Mouse (Mus musculus) right cerebral cortex, postnatal 25 days (tissue): Measurements from ENCODE around the gene Gm20388.

Source experiments
- DNase-seq: peaks from one replicate; pipeline ENCODE4 v3.0.0; 2022

Gm20388 gene

DNA sequence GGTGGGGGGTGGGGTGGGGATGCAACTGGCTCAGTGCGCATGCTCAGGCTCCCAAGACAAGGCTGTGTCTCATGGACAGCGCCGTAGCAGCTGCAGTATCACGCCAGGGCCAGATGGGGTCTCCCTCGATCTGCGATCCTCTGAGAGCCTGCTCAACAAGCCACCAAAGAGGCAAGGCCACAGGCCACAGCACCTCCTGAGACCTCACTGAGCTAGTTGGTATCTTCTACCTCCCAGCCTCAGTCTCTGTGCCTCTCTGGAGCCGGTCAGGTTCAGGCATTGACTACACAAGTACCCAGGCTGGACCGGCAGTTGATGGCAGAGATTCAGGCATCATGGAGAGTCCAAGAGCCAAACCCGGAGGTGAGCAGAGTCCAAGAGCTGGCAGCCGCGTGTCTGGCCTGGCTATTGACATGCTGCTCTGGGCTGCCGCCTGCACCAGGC, 1807.4 kb downstream of the Gm20388 start:
- DNase-seq = peak; percentile 90

- DNase-seq = no peak
Measured at GRCm38 (mm10) chr8:121718925-121719324, 1808.3 kb downstream of the Gm20388 start.

DNA sequence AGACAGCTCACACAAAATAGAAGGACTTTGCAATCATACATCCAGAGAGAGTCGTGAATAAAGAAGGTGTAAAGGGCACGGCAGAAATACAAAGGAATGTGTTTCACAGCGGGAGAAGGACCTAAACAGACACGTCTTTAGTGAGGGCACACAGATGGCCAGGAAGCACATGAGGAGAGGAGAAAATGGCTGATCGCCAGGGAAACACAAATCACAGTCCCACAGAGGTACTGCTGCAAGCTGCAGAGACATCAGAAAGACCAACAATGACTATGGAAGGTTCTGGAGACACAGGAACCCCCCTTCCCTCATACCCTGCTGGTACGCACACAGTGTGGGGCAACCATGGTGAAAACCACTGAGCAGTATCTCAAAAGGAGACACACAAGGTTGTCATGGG, 1810.4 kb downstream of the Gm20388 start:
- no peak for DNase-seq

GRCm38 (mm10) chr8:121723846-121724245, 1813.2 kb downstream of the Gm20388 start:
- no peak for DNase-seq

DNA sequence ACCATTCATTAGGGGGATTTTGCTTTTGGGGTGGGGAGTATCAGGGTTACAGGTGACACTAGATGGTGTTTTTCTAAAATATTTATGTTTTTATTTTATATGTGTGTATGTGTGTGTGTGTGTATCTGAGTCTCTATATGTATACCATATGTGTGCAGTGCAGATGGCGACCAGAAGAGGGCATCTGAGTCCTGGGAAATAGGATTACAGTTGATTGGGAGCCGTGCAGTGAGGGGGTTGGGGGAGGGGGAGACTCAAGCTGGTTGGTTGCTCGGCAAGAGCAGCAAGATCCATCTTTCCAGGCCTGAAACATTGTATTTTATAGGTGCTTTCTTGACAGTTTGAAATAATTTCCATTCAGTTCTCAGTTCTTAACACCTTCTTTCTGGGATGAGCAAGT, 1816.5 kb downstream of the Gm20388 start:
- DNase-seq = no peak

- DNase-seq = no peak
Measured at GRCm38 (mm10) chr8:121729323-121729722, 1818.7 kb downstream of the Gm20388 start, which contains the start of gene Jph3. Gene Jph3, plus strand, starts transcription at chr8:121729623.

DNA sequence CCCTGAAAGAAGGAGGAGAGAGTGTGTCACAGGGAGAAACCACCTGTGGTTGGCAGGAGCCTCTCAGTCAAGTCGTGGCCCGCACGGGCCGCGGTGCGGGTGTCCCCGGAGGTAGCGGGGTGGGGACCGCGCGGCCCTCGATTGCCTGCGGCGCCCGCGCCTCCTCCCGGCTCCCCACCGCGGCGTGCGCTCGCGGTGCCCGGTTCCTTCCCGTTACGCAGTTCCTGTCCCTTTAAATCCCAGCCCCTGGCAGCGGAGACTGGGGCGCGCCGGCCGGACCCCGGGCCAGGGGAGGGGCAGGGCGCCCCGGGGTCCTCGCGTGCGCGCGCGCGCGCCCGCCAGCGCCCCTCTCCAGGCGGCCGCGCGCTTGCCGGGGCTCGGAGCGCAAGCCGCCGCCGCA, 1819.1 kb downstream of the Gm20388 start:
- DNase-seq = no peak

DNA sequence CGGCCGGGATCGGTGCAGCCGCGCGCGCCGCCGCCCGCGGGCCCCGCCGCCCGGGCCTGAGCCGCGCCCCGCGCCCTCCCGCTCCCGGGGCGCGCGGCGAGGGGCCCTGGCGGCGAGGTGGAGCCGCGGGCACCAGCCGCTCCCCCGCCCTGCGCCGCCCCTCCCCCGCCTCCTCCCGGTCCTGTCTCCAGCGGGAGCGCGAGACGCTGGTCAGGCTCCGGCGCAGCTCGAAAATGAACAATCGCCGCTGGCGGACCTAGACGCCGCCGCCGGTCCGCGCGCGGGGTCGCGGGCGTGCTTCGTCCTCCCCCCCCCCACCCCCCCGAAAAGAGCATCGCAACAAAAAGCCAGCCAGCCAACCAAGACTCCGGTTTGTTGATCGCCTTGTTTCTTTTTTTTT, 1819.5 kb downstream of the Gm20388 start:
- no peak for DNase-seq

- DNase-seq = peak; percentile 49
Measured at GRCm38 (mm10) chr8:121730646-121731045, 1820.0 kb downstream of the Gm20388 start.

- no peak for DNase-seq
Measured at GRCm38 (mm10) chr8:121731060-121731459, 1820.4 kb downstream of the Gm20388 start.

DNA sequence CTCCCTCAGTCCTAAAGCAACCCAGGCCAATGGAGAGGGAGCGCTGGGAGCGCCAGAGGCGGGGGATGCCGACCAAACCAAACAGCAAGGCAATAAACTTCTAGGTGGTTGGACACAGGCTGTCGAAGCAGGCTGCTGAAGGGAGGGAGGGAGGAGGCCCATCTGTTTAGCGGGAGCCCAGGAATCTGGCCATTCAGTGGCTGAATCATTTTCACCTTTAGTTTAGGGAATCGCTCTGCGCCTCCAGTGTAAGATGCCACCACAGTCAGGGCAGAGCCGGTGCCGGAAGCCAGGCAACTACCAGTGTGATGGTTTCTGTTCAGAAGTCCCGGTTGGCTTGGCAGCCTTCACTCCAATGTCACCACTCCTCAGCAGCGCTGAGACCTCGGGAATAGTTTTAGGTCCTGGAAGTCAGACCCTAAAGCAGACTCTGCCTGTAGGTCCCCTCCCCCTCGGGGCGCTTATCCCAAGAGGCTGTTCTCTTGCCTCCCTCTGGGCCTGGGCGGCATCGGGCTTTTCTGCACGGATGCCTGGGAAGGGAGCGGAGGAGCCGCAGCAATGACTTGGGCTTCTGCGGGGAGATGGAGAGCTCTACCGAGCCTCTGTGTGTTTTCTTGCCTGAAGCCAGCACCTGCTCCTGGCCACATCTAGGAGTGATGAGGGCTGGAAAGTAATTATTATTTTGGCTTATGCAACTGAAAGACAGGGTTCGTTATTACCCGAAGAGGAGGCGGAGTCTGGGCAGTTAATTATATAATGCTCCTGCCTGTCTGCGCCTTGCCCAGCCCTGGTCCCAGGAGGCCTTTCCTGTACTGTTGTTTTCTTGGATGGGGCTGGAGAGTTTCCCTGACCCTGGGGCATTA, 1821.1 kb downstream of the Gm20388 start:
- peak; percentile 80 for DNase-seq

DNA sequence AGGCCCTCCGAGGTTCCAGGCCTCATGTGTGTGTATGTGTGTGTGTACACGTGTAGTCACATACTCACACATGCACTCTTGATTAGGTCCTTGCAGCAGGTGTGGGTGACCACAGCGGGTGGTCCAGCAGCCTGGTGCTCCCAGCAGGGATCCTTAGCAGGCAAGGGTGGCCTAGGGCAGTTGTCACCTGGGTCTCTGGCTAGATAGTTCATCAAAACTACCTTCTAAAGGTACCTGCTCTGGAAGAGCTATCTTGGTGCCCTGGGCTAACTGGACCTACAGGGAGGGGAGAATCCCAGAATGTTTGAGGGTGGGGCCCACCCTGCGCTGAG, 1821.7 kb downstream of the Gm20388 start:
- no peak for DNase-seq

DNA sequence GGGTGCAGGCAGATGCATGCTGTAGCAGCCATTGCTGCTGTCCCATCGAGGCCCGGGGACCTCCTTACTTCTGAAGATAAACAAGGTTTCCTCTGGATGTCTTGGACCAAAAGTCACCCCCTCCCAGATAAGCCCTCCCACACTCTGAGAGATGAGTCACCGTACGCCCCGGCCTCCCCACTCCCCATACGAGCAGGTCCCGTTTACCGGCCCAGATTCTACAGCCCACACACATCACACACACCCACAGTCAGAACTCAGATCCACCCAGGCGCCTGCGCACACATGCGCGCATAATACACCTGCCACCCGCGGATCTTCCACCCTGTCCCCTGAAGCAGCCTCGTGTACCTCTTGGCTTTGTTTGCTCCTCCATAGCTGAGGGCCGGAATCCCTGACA, 1823.6 kb downstream of the Gm20388 start:
- DNase-seq = peak; percentile 77

DNA sequence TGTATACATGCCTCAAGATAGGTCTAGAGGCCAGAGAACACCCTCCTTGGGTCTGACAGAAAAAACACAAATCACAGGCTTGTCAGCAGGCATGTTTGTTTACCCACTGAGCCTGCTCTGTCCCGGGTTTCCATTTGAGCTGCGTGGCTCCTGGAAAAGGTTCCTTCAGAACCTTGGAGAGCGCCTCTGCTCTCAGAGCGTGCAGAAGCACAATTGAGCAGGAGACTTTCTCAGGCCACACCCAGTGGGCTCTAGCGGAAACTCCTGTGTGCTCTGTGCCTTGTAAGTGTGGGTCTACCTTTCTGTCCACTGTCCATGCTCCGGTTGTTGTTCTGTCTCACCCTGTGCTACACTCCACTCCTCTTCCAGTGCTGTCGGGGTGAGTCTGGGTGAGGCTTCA, 1825.6 kb downstream of the Gm20388 start:
- DNase-seq = no peak

- DNase-seq = no peak
Measured at GRCm38 (mm10) chr8:121740721-121741120, 1830.1 kb downstream of the Gm20388 start.

- DNase-seq = no peak
Measured at GRCm38 (mm10) chr8:121749501-121749900, 1838.9 kb downstream of the Gm20388 start.

DNA sequence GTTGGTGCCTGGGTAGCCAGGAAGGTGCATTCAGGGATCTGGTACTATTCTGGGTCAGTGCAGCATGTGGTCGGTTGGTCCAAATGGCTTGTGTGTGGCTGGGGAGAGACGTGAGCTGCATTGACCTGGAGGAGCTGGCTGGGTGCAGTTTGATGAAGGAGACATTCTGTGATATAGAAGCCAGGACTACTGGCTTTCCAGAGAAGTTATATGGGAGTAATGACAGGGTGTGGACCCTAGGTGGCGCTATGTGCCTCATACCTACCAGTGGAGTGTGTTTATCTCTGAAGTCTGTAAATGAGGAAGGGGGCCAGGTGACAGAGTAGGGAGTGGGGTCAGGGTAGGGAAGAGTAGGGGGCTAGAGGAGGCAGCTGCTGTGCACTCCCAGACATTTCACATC, 1839.9 kb downstream of the Gm20388 start:
- DNase-seq = no peak

DNA sequence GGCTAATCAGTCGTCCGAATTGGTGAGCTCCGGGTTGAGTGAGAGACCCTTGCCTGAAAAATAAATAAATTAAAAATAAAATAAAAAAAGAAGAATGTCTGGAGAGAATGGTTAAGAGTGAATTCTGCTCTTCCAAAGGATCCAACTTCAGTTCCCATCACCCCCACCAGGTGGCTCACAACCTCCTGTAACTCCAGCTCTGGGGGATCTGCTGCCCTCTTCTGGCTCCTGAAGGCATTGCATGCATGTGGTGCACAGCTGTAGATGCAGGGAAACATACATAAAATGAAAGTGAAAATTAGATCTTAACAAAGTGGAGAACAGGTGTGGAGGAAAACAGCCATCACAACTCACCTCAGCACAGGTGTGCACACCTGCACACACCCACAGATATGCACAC, 1840.8 kb downstream of the Gm20388 start:
- DNase-seq = no peak

- no peak for DNase-seq
Measured at GRCm38 (mm10) chr8:121758470-121758869, 1847.8 kb downstream of the Gm20388 start.

GRCm38 (mm10) chr8:121760484-121760883, 1849.8 kb downstream of the Gm20388 start:
- no peak for DNase-seq

DNA sequence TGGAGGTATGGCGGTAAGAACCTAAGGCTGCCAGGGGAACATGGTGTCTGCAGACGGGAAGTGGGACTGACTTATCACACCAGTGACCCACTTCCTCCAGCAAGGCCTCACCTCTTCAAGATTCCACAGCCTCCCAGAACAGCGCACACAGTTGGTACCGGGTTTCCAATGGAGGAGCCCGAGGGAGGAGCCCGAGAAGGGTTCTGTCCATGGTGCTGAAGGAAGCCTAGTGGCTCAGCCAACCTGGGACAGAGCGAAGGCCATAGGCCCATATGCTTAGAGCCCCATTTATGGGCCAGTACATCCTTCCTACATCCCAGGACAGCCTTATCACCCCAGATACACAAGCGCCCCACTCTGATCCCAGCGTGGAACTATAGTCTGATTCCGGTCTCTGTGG, 1850.8 kb downstream of the Gm20388 start:
- DNase-seq = no peak

GRCm38 (mm10) chr8:121762999-121763699, 1852.5 kb downstream of the Gm20388 start:
- DNase-seq = no peak

DNA sequence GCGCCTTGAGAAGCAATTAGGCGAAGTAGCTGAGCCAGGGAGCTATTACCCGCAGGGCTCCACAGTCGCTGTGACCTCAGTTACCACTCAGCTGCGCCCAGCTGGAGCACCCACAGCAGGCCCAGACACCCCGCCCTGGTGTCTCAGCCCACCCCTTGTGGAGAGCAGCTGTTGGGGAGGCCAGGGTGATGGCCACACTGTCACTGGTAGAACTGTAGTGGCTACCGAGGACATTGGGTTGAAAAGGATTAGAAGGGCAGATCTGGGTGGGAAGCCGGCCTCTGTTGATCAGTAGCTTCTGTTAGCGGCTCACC, 1853.0 kb downstream of the Gm20388 start:
- DNase-seq = no peak

DNA sequence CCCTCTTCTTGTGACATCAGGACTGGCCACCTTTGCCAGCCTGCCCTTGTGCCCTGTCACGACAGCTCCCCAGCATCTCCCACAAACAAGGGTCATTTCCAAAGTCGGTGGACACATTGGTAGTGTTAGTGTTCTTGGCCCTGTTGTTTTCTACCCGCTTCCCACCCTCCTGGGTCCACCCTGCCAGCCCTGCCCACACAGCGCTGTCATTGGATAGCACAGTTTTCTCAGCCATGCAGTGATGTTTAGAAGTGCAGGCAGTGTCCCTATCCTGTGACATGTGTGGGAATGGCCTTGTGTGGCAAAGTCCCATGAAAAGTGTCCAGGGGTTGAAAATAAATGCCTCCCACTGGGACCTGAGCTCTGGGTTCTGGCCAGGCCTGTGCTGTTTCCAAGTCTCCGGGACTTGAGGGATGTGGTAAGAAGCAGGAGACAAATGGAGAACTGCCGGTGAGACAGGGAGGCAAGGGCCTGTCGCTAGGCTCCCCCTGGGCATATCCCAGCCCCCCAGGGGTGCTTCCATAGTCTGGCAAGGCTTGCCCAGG, 1855.0 kb downstream of the Gm20388 start:
- no peak for DNase-seq
